Mouse (Mus musculus) midbrain, postnatal 0 days (tissue): ENCODE measurements around the gene Ccl9. TPM values are rescaled to one million over a fixed set of nuclear protein-coding genes. Genes with fewer than 3 reads are reported as not detected.

ENCODE experiments used
- ATAC-seq: fragments of 200-750 bp; cut with Nextera tagmentation; 2 replicates; pipeline ENCODE4 v1.8.0; 2017; ENCODE audit warnings: moderate number of reproducible peaks, mild to moderate bottlenecking, moderate TSS enrichment, moderate library complexity; ENCODE audit not compliant: low FRiP score
- DNase-seq: peaks from one replicate; pipeline ENCODE4 v3.0.0-alpha.2; 2015; ENCODE audit warnings: low spot score
- H3K27ac ChIP-seq: fragments of 300-500 bp; sonication (generic); 2 replicates; pipeline ENCODE4 v1.5.1; 2014; ENCODE audit warnings: low read depth, mild to moderate bottlenecking, low read length, mixed read lengths
- H3K27me3 ChIP-seq: fragments of 300-500 bp; sonication (generic); 2 replicates; pipeline ENCODE4 v1.6.1; 2014; ENCODE audit warnings: low read length, control low read depth, mixed read lengths; ENCODE audit not compliant: insufficient read depth
- H3K36me3 ChIP-seq: fragments of 300-500 bp; sonication (generic); 2 replicates; pipeline ENCODE4 v1.6.1; 2014; ENCODE audit warnings: low read length, control low read depth, mixed read lengths; ENCODE audit not compliant: insufficient read depth
- H3K4me1 ChIP-seq: fragments of 300-500 bp; sonication (generic); 2 replicates; pipeline ENCODE4 v1.6.1; 2014; ENCODE audit warnings: mild to moderate bottlenecking, control low read depth, antibody characterized with exemption, low read length, mixed read lengths; ENCODE audit not compliant: insufficient read depth
- H3K4me2 ChIP-seq: fragments of 300-500 bp; sonication (generic); 2 replicates; pipeline ENCODE4 v1.6.1; 2014; ENCODE audit warnings: low read depth, mild to moderate bottlenecking, low read length, mixed read lengths; ENCODE audit not compliant: poor library complexity, severe bottlenecking
- H3K4me3 ChIP-seq: fragments of 300-500 bp; sonication (generic); 2 replicates; pipeline ENCODE4 v1.5.1; 2014; ENCODE audit warnings: low read depth, mild to moderate bottlenecking, low read length, moderate library complexity
- H3K9ac ChIP-seq: fragments of 300-500 bp; sonication (generic); replicated peaks from 2 replicates; pipeline ENCODE4 v1.6.1; 2014; ENCODE audit warnings: mild to moderate bottlenecking, low read length, moderate library complexity, mixed read lengths; ENCODE audit not compliant: poor library complexity, severe bottlenecking
- H3K9me3 ChIP-seq: fragments of 300-500 bp; sonication (generic); 2 replicates; pipeline ENCODE4 v1.6.1; 2016; ENCODE audit warnings: low read length, control low read depth
- CTCF ChIP-seq: IDR thresholded peaks from 2 replicates; pipeline ENCODE4 v1.5.1; 2016; ENCODE audit warnings: antibody characterized with exemption, mild to moderate bottlenecking
- WGBS: fragments of 180-500 bp; shearing (Covaris S2); extraction: QIAGEN DNeasy Blood & Tissue Kit; methylation state at CpG from one replicate; pipeline ENCODE4 v1.1.7; 2014; 5-methylcytosine and 5-hydroxymethylcytosine counted together
- polyA plus RNA-seq: library from polyadenylated mRNA; unstranded; fragments of >200 nt; fragmentation: Nextera tagmentation; extraction: Ambion mirVana; gene quantifications from 2 replicates; pipeline ENCODE4 v1.2.1, GENCODE M21; 2015
- total RNA-seq: library from RNA; depleted of rRNA; stranded (reverse); fragments of >200 nt; gene quantifications from 2 replicates; pipeline ENCODE4 v1.2.3, GENCODE M21; 2014

Gene Ccl9
- total and polyA plus RNA-seq, 2 experiments from 2014 or later = 1.9 to 2.9 TPM

DNA sequence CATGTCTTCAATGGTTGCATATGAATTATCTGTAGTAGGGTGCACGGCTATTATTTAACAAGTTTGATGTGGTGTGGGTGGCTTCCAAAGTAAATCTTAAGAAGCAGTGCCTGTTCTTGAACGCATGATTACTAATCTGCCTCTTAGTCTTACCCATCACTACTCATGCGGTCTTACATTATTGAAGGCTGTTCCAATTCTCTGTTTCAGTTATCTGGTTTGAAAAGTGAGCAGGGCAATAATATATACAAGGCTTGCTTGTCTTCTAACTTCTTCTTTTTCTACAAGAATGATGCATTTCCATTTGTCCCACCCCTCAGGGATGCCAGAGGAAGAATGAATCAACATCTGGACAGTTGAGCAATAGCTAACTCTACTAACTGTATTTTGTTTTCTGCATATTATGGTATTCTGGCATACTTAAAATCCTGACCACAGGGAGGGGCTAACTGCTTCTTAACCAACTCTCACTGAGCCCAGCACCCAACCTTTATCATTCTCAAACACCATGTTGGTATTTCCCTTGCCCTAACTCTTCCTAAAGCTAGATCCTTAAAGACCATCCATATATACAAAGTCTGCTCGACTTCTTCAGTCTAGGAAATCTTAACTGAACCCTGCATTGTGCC is 1.4 kb downstream of the Ccl9 start:
- WGBS = 85% methylated on average over 4 of the region's 4 CpGs
- H3K27ac ChIP-seq = no peak overlapping the region
- ATAC-seq (no peak), DNase-seq (no peak)
- H3K4me3 ChIP-seq = no peak overlapping the region
- no peaks in the 10 kb centered on the region for H3K27me3 ChIP-seq
- H3K9me3 ChIP-seq = no peaks in the 10 kb centered on the region
- no peaks in the 10 kb centered on the region for H3K4me1 ChIP-seq
- H3K4me2 ChIP-seq = no peak overlapping the region
- H3K9ac ChIP-seq = no peak overlapping the region
- no peaks in the 10 kb centered on the region for H3K36me3 ChIP-seq
- TF ChIP-seq CTCF = no peak

DNA sequence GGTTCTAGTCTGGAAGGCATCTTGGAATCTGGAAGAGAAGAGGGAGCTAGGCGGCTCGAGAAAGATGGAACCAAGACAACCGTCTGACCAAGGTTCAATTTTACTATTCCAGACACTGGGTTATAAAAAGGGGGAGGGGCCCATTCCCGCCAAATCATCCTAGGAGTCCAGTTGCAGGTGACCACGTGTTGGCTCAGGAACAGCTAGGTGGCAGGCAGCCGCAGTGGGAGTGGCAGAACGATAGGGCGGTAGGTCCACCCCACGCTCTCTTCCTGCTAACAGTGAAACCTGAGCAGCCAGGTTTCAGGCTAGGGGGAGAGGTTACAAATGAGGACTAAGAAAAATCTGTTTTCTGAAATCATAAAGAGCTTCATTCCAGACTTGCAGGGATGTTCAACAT is 5.6 kb downstream of the Ccl9 start:
- no peak overlapping the region for H3K9ac ChIP-seq
- no peak overlapping the region for H3K4me2 ChIP-seq
- 74% methylated on average over 9 of the region's 9 CpGs for WGBS
- H3K4me3 ChIP-seq = no peak overlapping the region
- H3K36me3 ChIP-seq = no peaks in the 10 kb centered on the region
- H3K27me3 ChIP-seq = no peaks in the 10 kb centered on the region
- H3K27ac ChIP-seq = no peak overlapping the region
- TF ChIP-seq CTCF = no peak
- no peak for DNase-seq
- no peak for ATAC-seq
- H3K4me1 ChIP-seq = no peaks in the 10 kb centered on the region
- H3K9me3 ChIP-seq = no peaks in the 10 kb centered on the region

DNA sequence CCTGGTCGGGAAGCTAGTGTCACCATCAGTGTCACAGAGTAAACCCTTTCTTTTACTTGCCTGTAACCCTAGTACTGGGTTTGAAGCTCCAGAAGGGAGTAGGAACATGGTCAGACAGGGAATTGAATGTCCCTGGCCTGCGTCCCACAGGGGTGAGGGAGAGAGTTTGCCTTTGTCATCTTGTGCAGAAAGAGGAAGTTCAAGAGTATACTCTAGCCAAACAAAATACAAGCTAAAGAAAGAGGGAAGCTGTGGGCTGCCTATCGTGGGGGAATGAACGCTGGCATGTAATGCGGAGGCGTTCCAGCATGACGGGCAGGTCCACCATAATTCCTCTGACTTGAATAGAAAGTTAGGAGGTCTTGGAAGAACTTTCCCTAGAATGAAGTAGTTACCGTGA is 6.2 kb downstream of the Ccl9 start:
- no peak overlapping the region for H3K27ac ChIP-seq
- H3K36me3 ChIP-seq = no peaks in the 10 kb centered on the region
- DNase-seq = no peak
- no peak overlapping the region for H3K9ac ChIP-seq
- 91% methylated on average over 8 of the region's 8 CpGs for WGBS
- H3K4me3 ChIP-seq = no peak overlapping the region
- no peak overlapping the region for H3K4me2 ChIP-seq
- no peaks in the 10 kb centered on the region for H3K27me3 ChIP-seq
- ATAC-seq = no peak
- H3K9me3 ChIP-seq = no peaks in the 10 kb centered on the region
- H3K4me1 ChIP-seq = no peaks in the 10 kb centered on the region
- no peak for TF ChIP-seq CTCF

DNA sequence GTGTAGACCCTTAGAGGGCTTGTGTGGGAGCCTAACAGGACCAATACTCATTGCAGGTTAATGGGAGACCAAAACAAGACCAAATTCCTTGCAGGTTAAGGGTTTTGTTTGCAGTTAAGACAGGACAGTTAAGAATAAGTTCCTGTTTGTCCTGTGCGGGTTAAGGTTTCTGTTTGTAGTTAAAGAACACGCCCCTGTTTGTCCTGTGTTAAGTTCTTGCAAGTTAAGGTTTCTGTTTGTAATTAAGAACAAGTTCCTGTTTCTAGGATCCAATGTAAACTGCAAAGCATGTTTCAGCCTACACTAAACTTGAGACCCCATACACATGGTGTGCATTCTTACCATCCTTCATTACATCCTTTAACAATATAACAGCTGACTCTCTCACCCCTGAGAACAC is 8.2 kb downstream of the Ccl9 start:
- Histone ChIP-seq H3K4me2 (no peak overlapping the region), H3K36me3 (no peaks in the 10 kb centered on the region), H3K27ac (no peak overlapping the region), H3K27me3 (no peaks in the 10 kb centered on the region), H3K9me3 (no peaks in the 10 kb centered on the region), H3K4me1 (no peaks in the 10 kb centered on the region), H3K9ac (no peak overlapping the region), H3K4me3 (no peak overlapping the region)
- no peak for DNase-seq
- 91% methylated on average over 2 of the region's 2 CpGs for WGBS
- no peak for ATAC-seq
- TF ChIP-seq CTCF = no peak

DNA sequence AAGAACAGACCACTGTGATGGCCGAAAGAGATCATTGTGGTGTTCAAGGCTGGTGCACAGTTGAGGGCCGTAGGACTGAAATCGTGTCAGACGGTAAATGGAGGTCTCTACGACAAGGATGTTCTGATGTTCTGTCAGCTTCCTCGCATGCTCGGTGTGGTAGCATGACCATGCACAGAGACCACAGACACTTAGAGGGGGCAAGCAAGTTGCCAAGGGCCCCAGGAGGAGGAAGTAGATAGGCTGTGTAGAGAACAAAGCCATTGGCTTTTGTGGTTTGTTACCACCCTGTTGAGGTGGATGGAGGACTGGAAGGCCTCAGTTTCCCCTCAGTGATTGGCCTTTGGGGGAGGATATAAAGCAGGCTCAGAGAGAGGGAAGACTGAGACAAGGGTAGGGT is 9.2 kb downstream of the Ccl9 start:
- H3K27me3 ChIP-seq = no peaks in the 10 kb centered on the region
- no peak for TF ChIP-seq CTCF
- no peak overlapping the region for H3K9ac ChIP-seq
- no peak overlapping the region for H3K4me2 ChIP-seq
- WGBS = 94% methylated on average over 7 of the region's 7 CpGs
- DNase-seq (no peak), ATAC-seq (no peak)
- no peak overlapping the region for H3K27ac ChIP-seq
- H3K36me3 ChIP-seq = no peaks in the 10 kb centered on the region
- H3K4me3 ChIP-seq = no peak overlapping the region
- H3K9me3 ChIP-seq = no peaks in the 10 kb centered on the region
- no peaks in the 10 kb centered on the region for H3K4me1 ChIP-seq

DNA sequence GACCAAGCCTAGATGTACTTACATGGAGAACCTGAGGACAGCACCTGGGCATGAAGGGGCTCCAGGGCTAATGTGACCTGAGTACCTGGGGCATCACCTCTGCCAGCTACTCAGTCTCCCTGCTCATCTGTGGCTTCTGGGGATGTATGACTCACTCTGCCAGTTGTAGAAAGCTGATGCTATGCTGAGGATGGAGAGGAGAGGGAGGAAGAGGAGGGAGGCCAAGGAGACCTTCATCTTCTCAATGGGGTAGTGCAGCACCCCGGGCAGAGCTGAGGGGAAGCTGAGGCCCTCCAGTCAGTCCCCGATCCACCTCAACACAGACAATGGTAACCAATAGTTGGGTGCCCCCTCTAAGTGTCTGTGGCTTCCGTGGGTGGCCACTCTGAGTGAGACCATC is 9.7 kb downstream of the Ccl9 start:
- TF ChIP-seq CTCF = no peak
- DNase-seq (no peak), ATAC-seq (no peak)
- 83% methylated on average over 3 of the region's 3 CpGs for WGBS
- H3K9ac ChIP-seq = no peak overlapping the region
- H3K36me3 ChIP-seq = no peaks in the 10 kb centered on the region
- H3K9me3 ChIP-seq = no peaks in the 10 kb centered on the region
- no peak overlapping the region for H3K4me3 ChIP-seq
- no peaks in the 10 kb centered on the region for H3K4me1 ChIP-seq
- no peak overlapping the region for H3K4me2 ChIP-seq
- H3K27ac ChIP-seq = no peak overlapping the region
- no peaks in the 10 kb centered on the region for H3K27me3 ChIP-seq
